Mouse (Mus musculus): Measurements from ENCODE around the gene Brix1. TPM values are rescaled to one million over a fixed set of nuclear protein-coding genes. Genes with fewer than 3 reads are reported as not detected.

Gene Brix1
- polyA plus RNA-seq, 1 experiment, result 3.1 TPM

GRCm38 (mm10) chr15:10426124-10426523 is 59.6 kb downstream of the Brix1 start:
- Histone ChIP-seq H3K36me3 (ENCODE audit: control insufficient read depth, insufficient read depth, low read length) (no peaks in the 10 kb centered on the region; the same call in 1 of the 2 replicates), H3K27ac (ENCODE audit: insufficient read depth, low read depth, low read length) (no peak overlapping the region), H3K4me3 (ENCODE audit: insufficient read depth, low read depth, low read length) (no peak overlapping the region), H3K4me1 (ENCODE audit: control insufficient read depth, insufficient read depth, low read length) (peaks cover 6% of the 10 kb centered on the region), H3K27me3 (replicated peaks; ENCODE audit: control insufficient read depth, insufficient read depth, low read length) (no peaks in the 10 kb centered on the region)
- TF ChIP-seq POLR2A (IDR thresholded peaks at IDR 0.05; ENCODE audit: low read depth, low read length) (no peak), CTCF (conservative IDR thresholded peaks at IDR 0.05; ENCODE audit: insufficient read depth, insufficient read length, low read depth, low read length) (no peak)
- 93% methylated on average over 6 of the region's 6 CpGs for WGBS
- no peak for DNase-seq

Other genes starting within 250 kb of the Brix1 start
- gene Gm21973, start 160.6 kb downstream of the Brix1 start, polyA plus RNA-seq (2012; rRNA removed), result not detected in 2 replicates
- gene Agxt2, start 127.4 kb downstream of the Brix1 start, polyA plus RNA-seq (2012; rRNA removed), result 53.3 and 56.3 TPM in 2 replicates
- gene Dnajc21, start 15.4 kb downstream of the Brix1 start, polyA plus RNA-seq (2012; rRNA removed), result 2.4 and 3.2 TPM in 2 replicates
- gene Rad1, start 71 bp upstream of the Brix1 start, polyA plus RNA-seq (2012; rRNA removed), result 9.8 and 10.4 TPM in 2 replicates
- gene Ttc23l, start 72.7 kb upstream of the Brix1 start, polyA plus RNA-seq (2012; rRNA removed), result 0.14 TPM in 1 of 2 replicates, not detected in the other
- 7.2 and 8.9 TPM in 2 replicates for gene Rai14, start 228.7 kb upstream of the Brix1 start, polyA plus RNA-seq (2012; rRNA removed)